Mouse (Mus musculus): ENCODE results near the gene Abhd14a. TPM values are rescaled to one million over a fixed set of nuclear protein-coding genes. Genes with fewer than 3 reads are reported as not detected.
A peak's percentile ranks its signal among the peaks of the same experiment; 100 is the strongest.
"Not testable (repeated sequence)": the region's sequence is repeated elsewhere in the genome, so short reads cannot be mapped to it uniquely, and the experiment has no call there.

The Abhd14a gene
- polyA plus RNA-seq (2012): 0.42 and 0.64 TPM in 2 replicates

- peak within 1 kb of the TSS; percentile 63 for H3K4me3 ChIP-seq (replicated peaks)
- peaks cover 28% of the 10 kb centered on the region for H3K4me1 ChIP-seq (ENCODE audit: control insufficient read depth)
- no peaks in the 10 kb centered on the region for H3K9me3 ChIP-seq (ENCODE audit: control insufficient read depth, low read length)
- H3K36me3 ChIP-seq (ENCODE audit: control insufficient read depth): no peaks in the 10 kb centered on the region
- H3K27me3 ChIP-seq (ENCODE audit: control insufficient read depth): peaks cover 21% of the 10 kb centered on the region
- no peak for TF ChIP-seq GATA1 (IDR thresholded peaks at IDR 0.05; ENCODE audit: low read length)
- no peak for TF ChIP-seq TAL1 (IDR thresholded peaks at IDR 0.05; ENCODE audit: low read length)
Measured at GRCm38 (mm10) chr9:106447348-106447747, at the start of gene Abhd14a, which contains the start of gene Abhd14b. Abhd14a (minus strand) TSS chr9:106447678. Abhd14b (plus strand) TSS chr9:106447459.

GRCm38 (mm10) chr9:106487602-106488001, 40.1 kb upstream of the Abhd14a start:
- H3K4me3 ChIP-seq (replicated peaks); H3K9me3 ChIP-seq (ENCODE audit: control insufficient read depth, low read length); H3K27me3 ChIP-seq (ENCODE audit: control insufficient read depth); H3K4me1 ChIP-seq (ENCODE audit: control insufficient read depth): not testable (repeated sequence)
- peaks cover 41% of the 10 kb centered on the region for H3K36me3 ChIP-seq (ENCODE audit: control insufficient read depth)

GRCm38 (mm10) chr9:106485076-106485475, 37.6 kb upstream of the Abhd14a start:
- Histone ChIP-seq H3K36me3 (ENCODE audit: control insufficient read depth) (peaks cover 60% of the 10 kb centered on the region), H3K9me3 (ENCODE audit: control insufficient read depth, low read length) (no peaks in the 10 kb centered on the region), H3K27me3 (ENCODE audit: control insufficient read depth) (no peaks in the 10 kb centered on the region), H3K4me3 (replicated peaks) (no peak overlapping the region), H3K4me1 (ENCODE audit: control insufficient read depth) (no peaks in the 10 kb centered on the region; the same call in 1 of the 2 replicates)
- TF ChIP-seq GATA1 (IDR thresholded peaks at IDR 0.05; ENCODE audit: low read length) (no peak), TAL1 (IDR thresholded peaks at IDR 0.05; ENCODE audit: low read length) (no peak)

DNA sequence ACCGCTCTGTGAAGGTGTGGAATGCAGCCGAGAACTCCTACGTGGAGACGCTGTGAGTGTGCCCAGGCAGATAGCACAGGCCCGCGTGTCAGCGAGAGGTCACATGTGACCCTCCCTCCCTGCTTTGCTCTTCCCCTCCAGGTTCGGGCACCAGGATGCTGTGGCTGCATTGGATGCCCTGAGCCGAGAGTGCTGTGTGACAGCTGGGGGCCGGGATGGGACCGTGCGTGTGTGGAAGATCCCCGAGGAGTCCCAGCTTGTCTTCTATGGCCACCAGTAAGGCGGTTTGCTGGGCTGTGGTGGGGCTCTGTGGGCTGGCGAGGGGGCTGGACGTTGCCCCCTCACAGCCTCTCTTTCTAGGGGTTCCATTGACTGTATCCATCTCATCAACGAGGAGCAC, 36.1 kb upstream of the Abhd14a start:
- H3K4me1 ChIP-seq (ENCODE audit: control insufficient read depth): peaks cover 3% of the 10 kb centered on the region
- peaks cover 61% of the 10 kb centered on the region for H3K36me3 ChIP-seq (ENCODE audit: control insufficient read depth)

DNA sequence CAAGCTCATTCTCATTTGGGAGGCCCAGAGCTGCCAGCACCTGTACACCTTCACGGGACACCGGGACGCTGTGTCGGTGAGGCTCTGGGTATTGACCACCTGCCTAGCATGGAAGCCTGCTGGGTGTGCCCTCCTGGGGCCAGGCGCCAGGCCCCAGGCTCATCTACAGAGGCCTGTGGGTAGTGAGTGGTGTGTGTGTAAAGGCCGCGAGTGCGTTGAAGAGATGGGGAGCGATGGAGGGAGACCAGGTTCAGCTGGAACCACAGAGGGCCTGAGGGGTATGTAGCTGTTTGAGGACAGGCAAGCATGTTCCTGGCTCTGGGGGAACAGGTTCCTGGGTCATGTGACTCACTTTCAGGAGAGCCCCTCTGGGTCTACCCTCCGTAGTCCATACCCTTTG, 35.7 kb upstream of the Abhd14a start:
- Histone ChIP-seq H3K4me3 (replicated peaks) (no peak overlapping the region), H3K36me3 (ENCODE audit: control insufficient read depth) (peaks cover 61% of the 10 kb centered on the region), H3K27me3 (ENCODE audit: control insufficient read depth) (no peaks in the 10 kb centered on the region), H3K9me3 (ENCODE audit: control insufficient read depth, low read length) (no peaks in the 10 kb centered on the region), H3K4me1 (ENCODE audit: control insufficient read depth) (peaks cover 5% of the 10 kb centered on the region)
- no peak for TF ChIP-seq GATA1 (IDR thresholded peaks at IDR 0.05; ENCODE audit: low read length)
- TF ChIP-seq TAL1 (IDR thresholded peaks at IDR 0.05; ENCODE audit: low read length): no peak

More for the DNA sequence above, 36.1 kb upstream of the Abhd14a start:
- no peak overlapping the region for H3K4me3 ChIP-seq (replicated peaks)
- H3K9me3 ChIP-seq (ENCODE audit: control insufficient read depth, low read length): no peaks in the 10 kb centered on the region
- H3K27me3 ChIP-seq (ENCODE audit: control insufficient read depth): no peaks in the 10 kb centered on the region
- TF ChIP-seq GATA1 (IDR thresholded peaks at IDR 0.05; ENCODE audit: low read length) (no peak), TAL1 (IDR thresholded peaks at IDR 0.05; ENCODE audit: low read length) (no peak)

- Histone ChIP-seq H3K4me1 (ENCODE audit: control insufficient read depth) (peaks cover 9% of the 10 kb centered on the region), H3K36me3 (ENCODE audit: control insufficient read depth) (peaks cover 61% of the 10 kb centered on the region), H3K4me3 (replicated peaks) (no peak overlapping the region), H3K9me3 (ENCODE audit: control insufficient read depth, low read length) (no peaks in the 10 kb centered on the region), H3K27me3 (ENCODE audit: control insufficient read depth) (no peaks in the 10 kb centered on the region)
- TF ChIP-seq GATA1 (IDR thresholded peaks at IDR 0.05; ENCODE audit: low read length): no peak
- no peak for TF ChIP-seq TAL1 (IDR thresholded peaks at IDR 0.05; ENCODE audit: low read length)
Measured at GRCm38 (mm10) chr9:106482578-106483115, 35.2 kb upstream of the Abhd14a start.

DNA sequence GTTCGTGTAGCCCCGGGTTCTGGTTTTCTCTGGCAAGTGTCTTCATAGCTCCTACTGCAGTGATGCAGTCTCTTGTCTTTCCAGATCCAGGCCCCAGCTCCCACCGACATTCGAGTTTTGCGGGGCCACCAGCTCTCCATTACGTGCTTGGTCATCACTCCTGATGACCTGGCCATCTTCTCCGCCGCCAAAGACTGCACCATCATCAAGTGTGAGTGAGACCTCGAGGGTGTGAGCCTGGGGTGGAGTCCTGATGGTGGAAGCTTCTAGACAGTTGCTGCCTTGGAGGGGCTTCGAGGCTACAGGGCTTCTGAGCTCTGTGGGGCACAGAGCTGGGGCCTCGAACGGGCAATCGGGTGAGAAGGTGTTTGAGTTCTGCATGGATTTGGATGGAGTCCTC, 34.2 kb upstream of the Abhd14a start:
- TF ChIP-seq TAL1 (IDR thresholded peaks at IDR 0.05; ENCODE audit: low read length) (no peak), GATA1 (IDR thresholded peaks at IDR 0.05; ENCODE audit: low read length) (no peak)
- no peaks in the 10 kb centered on the region for H3K9me3 ChIP-seq (ENCODE audit: control insufficient read depth, low read length)
- H3K4me1 ChIP-seq (ENCODE audit: control insufficient read depth): peaks cover 19% of the 10 kb centered on the region
- no peaks in the 10 kb centered on the region for H3K27me3 ChIP-seq (ENCODE audit: control insufficient read depth)
- H3K4me3 ChIP-seq (replicated peaks): no peak overlapping the region
- H3K36me3 ChIP-seq (ENCODE audit: control insufficient read depth): peaks cover 61% of the 10 kb centered on the region

- peaks cover 61% of the 10 kb centered on the region for H3K36me3 ChIP-seq (ENCODE audit: control insufficient read depth)
- no peaks in the 10 kb centered on the region for H3K27me3 ChIP-seq (ENCODE audit: control insufficient read depth)
- no peak overlapping the region for H3K4me3 ChIP-seq (replicated peaks)
- no peak for TF ChIP-seq GATA1 (IDR thresholded peaks at IDR 0.05; ENCODE audit: low read length)
- TF ChIP-seq TAL1 (IDR thresholded peaks at IDR 0.05; ENCODE audit: low read length): no peak
- no peaks in the 10 kb centered on the region for H3K9me3 ChIP-seq (ENCODE audit: control insufficient read depth, low read length)
- peaks cover 25% of the 10 kb centered on the region for H3K4me1 ChIP-seq (ENCODE audit: control insufficient read depth)
Measured at GRCm38 (mm10) chr9:106481075-106481474, 33.6 kb upstream of the Abhd14a start.

DNA sequence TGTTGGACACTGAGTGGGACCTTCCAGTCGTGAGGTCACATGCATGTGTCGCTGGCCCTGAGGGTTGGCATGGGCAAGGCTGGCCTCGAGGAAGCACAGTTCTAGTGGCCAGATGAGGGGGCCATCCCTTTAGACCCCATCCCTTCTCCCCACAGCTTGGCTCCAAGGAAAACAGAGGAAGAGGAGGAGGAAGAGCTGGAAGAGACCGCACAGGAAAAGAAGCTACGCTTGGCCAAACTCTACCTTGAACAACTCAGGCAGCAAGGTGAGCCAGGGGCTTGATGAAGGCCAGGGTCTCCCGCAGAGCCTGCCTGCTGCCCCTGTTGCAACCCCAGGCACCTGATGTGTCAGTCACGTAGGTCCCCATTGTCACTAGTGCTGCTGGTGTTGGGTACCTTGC, 33.1 kb upstream of the Abhd14a start:
- H3K9me3 ChIP-seq (ENCODE audit: control insufficient read depth, low read length): no peaks in the 10 kb centered on the region
- H3K36me3 ChIP-seq (ENCODE audit: control insufficient read depth): peaks cover 56% of the 10 kb centered on the region
- peaks cover 31% of the 10 kb centered on the region for H3K4me1 ChIP-seq (ENCODE audit: control insufficient read depth)
- no peaks in the 10 kb centered on the region for H3K27me3 ChIP-seq (ENCODE audit: control insufficient read depth)
- no peak overlapping the region for H3K4me3 ChIP-seq (replicated peaks)
- TF ChIP-seq GATA1 (IDR thresholded peaks at IDR 0.05; ENCODE audit: low read length) (no peak), TAL1 (IDR thresholded peaks at IDR 0.05; ENCODE audit: low read length) (no peak)

- TF ChIP-seq GATA1 (IDR thresholded peaks at IDR 0.05; ENCODE audit: low read length) (no peak), TAL1 (IDR thresholded peaks at IDR 0.05; ENCODE audit: low read length) (no peak)
Measured at GRCm38 (mm10) chr9:106478101-106478500, 30.6 kb upstream of the Abhd14a start.

More at GRCm38 (mm10) chr9:106478101-106478500, 30.6 kb upstream of the Abhd14a start:
- Histone ChIP-seq H3K4me1 (ENCODE audit: control insufficient read depth) (peaks cover 46% of the 10 kb centered on the region), H3K4me3 (replicated peaks) (peak overlapping the region; percentile 69), H3K36me3 (ENCODE audit: control insufficient read depth) (peaks cover 32% of the 10 kb centered on the region), H3K27me3 (ENCODE audit: control insufficient read depth) (no peaks in the 10 kb centered on the region), H3K9me3 (ENCODE audit: control insufficient read depth, low read length) (no peaks in the 10 kb centered on the region)

Measured in erythroblast, embryonic 14.5 days (primary cell).